Mouse (Mus musculus) effector memory CD4-positive, alpha-beta T cell, adult 7 months (primary cell): Measurements from ENCODE around the gene Tas2r104. TPM values are rescaled to one million over a fixed set of nuclear protein-coding genes. Genes with fewer than 3 reads are reported as not detected.

ENCODE experiments used
- polyA plus RNA-seq: library from polyadenylated mRNA; unstranded; fragments of 100-300 nt; shearing (Covaris generic); gene quantifications from one replicate; pipeline ENCODE4 v1.2.1, GENCODE M21; 2017

Tas2r104 gene
- polyA plus RNA-seq: not detected

GRCm38 (mm10) chr6:131685644-131686043 lies at the start of gene Tas2r104:
TSS of gene Tas2r104 (minus strand) at chr6:131685744.

GRCm38 (mm10) chr6:131689963-131690362 lies 4.4 kb upstream of the Tas2r104 start, which contains the start of gene Tas2r114:
TSS of gene Tas2r114 (minus strand) at chr6:131690063.

GRCm38 (mm10) chr6:131687395-131687794 lies 1.9 kb upstream of the Tas2r104 start, which contains the start of gene Tas2r105:
TSS of gene Tas2r105 (minus strand) at chr6:131687495.

GRCm38 (mm10) chr6:131678786-131679185 lies 6.8 kb downstream of the Tas2r104 start, which contains the start of gene Tas2r106:
TSS of gene Tas2r106 (minus strand) at chr6:131678886.

GRCm38 (mm10) chr6:131660049-131660448 lies 25.5 kb downstream of the Tas2r104 start, which contains the start of gene Tas2r107:
TSS of gene Tas2r107 (minus strand) at chr6:131660149.

Other genes starting within 250 kb of the Tas2r104 start
- gene 5430401F13Rik, start 199.3 kb downstream of the Tas2r104 start, polyA plus RNA-seq: 1.1 TPM
- 0.69 TPM for gene Gm6619, start 199.3 kb downstream of the Tas2r104 start, polyA plus RNA-seq
- 0.35 TPM for gene Tas2r130, start 54.8 kb downstream of the Tas2r104 start, polyA plus RNA-seq
- gene Tas2r107, start 25.6 kb downstream of the Tas2r104 start, polyA plus RNA-seq: not detected
- gene Tas2r106, start 6.9 kb downstream of the Tas2r104 start, polyA plus RNA-seq: not detected
- gene Tas2r105, start 1.8 kb upstream of the Tas2r104 start, polyA plus RNA-seq: not detected
- not detected for gene Tas2r114, start 4.3 kb upstream of the Tas2r104 start, polyA plus RNA-seq